Mouse (Mus musculus): ENCODE measurements around the gene Emsy.

GRCm38 (mm10) chr7:98572223-98572868 is 84.2 kb downstream of the Emsy start:
- no peak for TF ChIP-seq CTCF (IDR thresholded peaks at IDR 0.05; ENCODE audit: low read depth)
- no peak for TF ChIP-seq EP300 (IDR thresholded peaks at IDR 0.05; ENCODE audit: low read depth)

Data from heart, postnatal 0 days (tissue).